Mouse (Mus musculus): ENCODE data around the gene Mettl7b. TPM values are rescaled to one million over a fixed set of nuclear protein-coding genes. Genes with fewer than 3 reads are reported as not detected.
A peak's percentile ranks its signal among the peaks of the same experiment; 100 is the strongest.
"Not testable (repeated sequence)": the region's sequence is repeated elsewhere in the genome, so short reads cannot be mapped to it uniquely, and the experiment has no call there.

Mettl7b gene
- polyA plus RNA-seq, 1 experiment from 2014 or later = not detected

DNA sequence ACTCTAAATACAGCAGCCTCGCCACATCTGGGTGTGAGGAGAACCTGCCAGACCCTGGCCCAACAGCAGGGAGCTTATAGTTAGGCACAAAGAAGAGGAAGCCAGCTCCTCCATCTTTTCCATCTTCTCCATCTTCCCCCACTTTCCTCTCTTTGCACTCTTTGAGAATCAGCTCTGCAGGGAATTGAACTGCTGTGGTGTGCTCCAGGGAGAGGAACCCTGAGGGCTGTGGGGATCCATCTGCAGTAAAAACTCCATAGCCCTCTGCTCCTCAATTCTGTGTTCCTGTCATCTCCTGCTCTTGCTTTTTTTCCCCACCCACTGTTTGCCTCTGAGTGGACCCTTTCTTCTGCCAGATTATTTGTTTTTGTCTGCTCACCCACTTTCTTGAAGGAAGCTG is 28.3 kb upstream of the Mettl7b start, which contains the start of gene Olfr9:
Gene Olfr9, plus strand, starts transcription at position 301 of the 400 bp plus-strand sequence.
- not testable (repeated sequence) for ATAC-seq (replicated peaks; ENCODE audit: low FRiP score); H3K27me3 ChIP-seq (ENCODE audit: control insufficient read depth, insufficient read depth, low read length); H3K4me1 ChIP-seq (replicated peaks; ENCODE audit: control insufficient read depth, insufficient read depth, low read length); DNase-seq (ENCODE audit: low spot score); H3K27ac ChIP-seq (ENCODE audit: low read depth, low read length); H3K9me3 ChIP-seq (ENCODE audit: control insufficient read depth, low read length); H3K4me3 ChIP-seq (ENCODE audit: low read depth, low read length); H3K9ac ChIP-seq (ENCODE audit: low read length); H3K36me3 ChIP-seq (ENCODE audit: control insufficient read depth, insufficient read depth, low read length); H3K4me2 ChIP-seq (ENCODE audit: low read depth, low read length, severe bottlenecking)
- 63% methylated on average over 1 of the region's 1 CpGs for WGBS

- Histone ChIP-seq H3K9me3 (ENCODE audit: control insufficient read depth, low read length) (no peaks in the 10 kb centered on the region), H3K4me3 (ENCODE audit: low read depth, low read length) (no peak overlapping the region), H3K4me2 (ENCODE audit: low read depth, low read length, severe bottlenecking) (no peak overlapping the region), H3K4me1 (replicated peaks; ENCODE audit: control insufficient read depth, insufficient read depth, low read length) (no peaks in the 10 kb centered on the region), H3K9ac (ENCODE audit: low read length) (no peak overlapping the region), H3K27me3 (ENCODE audit: control insufficient read depth, insufficient read depth, low read length) (no peaks in the 10 kb centered on the region), H3K27ac (ENCODE audit: low read depth, low read length) (no peak overlapping the region), H3K36me3 (ENCODE audit: control insufficient read depth, insufficient read depth, low read length) (no peaks in the 10 kb centered on the region)
- WGBS = 71% methylated on average over 3 of the region's 3 CpGs
- no peak for DNase-seq (ENCODE audit: low spot score)
- ATAC-seq (replicated peaks; ENCODE audit: low FRiP score) = no peak
Observed at GRCm38 (mm10) chr10:128980644-128981365, 20.0 kb upstream of the Mettl7b start.

DNA sequence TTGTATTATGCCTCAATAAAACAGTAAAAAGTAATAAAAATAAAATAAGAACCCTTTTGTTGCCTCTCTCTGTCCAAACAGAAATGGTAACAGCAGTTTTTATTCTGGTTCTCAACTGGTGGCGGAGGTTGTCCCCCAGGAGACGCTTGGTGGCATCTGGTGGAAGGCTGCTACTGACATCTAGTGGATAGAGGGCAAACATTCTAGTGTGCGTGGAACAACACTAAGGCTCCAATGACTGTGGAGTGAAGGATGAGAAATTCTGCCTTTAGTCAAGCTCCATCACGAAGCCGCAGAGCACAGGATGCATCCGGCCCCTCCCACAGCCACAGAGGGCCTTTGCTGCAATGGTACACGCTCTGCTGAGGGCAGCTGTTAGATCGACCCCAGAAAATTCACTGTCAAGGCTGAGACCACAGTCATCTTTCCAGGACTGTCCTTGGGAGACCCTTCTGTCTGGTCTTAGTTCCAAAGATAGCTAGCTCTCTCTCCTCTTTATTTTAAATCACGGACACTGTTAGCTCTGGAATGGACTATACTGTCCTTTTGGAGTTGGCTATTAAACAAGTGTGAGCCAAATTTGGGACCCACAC is 16.8 kb upstream of the Mettl7b start:
- Histone ChIP-seq H3K4me3 (ENCODE audit: low read depth, low read length) (no peak overlapping the region), H3K9me3 (ENCODE audit: control insufficient read depth, low read length) (no peaks in the 10 kb centered on the region), H3K9ac (ENCODE audit: low read length) (no peak overlapping the region), H3K36me3 (ENCODE audit: control insufficient read depth, insufficient read depth, low read length) (no peaks in the 10 kb centered on the region), H3K4me2 (ENCODE audit: low read depth, low read length, severe bottlenecking) (no peak overlapping the region), H3K27me3 (ENCODE audit: control insufficient read depth, insufficient read depth, low read length) (no peaks in the 10 kb centered on the region; the same call in 1 of the 2 replicates), H3K4me1 (replicated peaks; ENCODE audit: control insufficient read depth, insufficient read depth, low read length) (no peaks in the 10 kb centered on the region), H3K27ac (ENCODE audit: low read depth, low read length) (no peak overlapping the region)
- 31% methylated on average over 9 of the region's 9 CpGs for WGBS
- DNase-seq (ENCODE audit: low spot score) (peak; percentile 59), ATAC-seq (replicated peaks; ENCODE audit: low FRiP score) (peak; percentile 72)

GRCm38 (mm10) chr10:128976395-128976794 is 15.6 kb upstream of the Mettl7b start:
- H3K27me3 ChIP-seq (ENCODE audit: control insufficient read depth, insufficient read depth, low read length) = no peaks in the 10 kb centered on the region; the same call in 1 of the 2 replicates
- H3K4me2 ChIP-seq (ENCODE audit: low read depth, low read length, severe bottlenecking) = no peak overlapping the region
- H3K4me3 ChIP-seq (ENCODE audit: low read depth, low read length) = no peak overlapping the region
- no peak overlapping the region for H3K27ac ChIP-seq (ENCODE audit: low read depth, low read length)
- H3K9ac ChIP-seq (ENCODE audit: low read length) = no peak overlapping the region
- H3K4me1 ChIP-seq (replicated peaks; ENCODE audit: control insufficient read depth, insufficient read depth, low read length) = no peaks in the 10 kb centered on the region
- DNase-seq (ENCODE audit: low spot score) (no peak), ATAC-seq (replicated peaks; ENCODE audit: low FRiP score) (no peak)
- no peaks in the 10 kb centered on the region for H3K36me3 ChIP-seq (ENCODE audit: control insufficient read depth, insufficient read depth, low read length)
- H3K9me3 ChIP-seq (ENCODE audit: control insufficient read depth, low read length) = no peaks in the 10 kb centered on the region
- 60% methylated on average over 3 of the region's 3 CpGs for WGBS

DNA sequence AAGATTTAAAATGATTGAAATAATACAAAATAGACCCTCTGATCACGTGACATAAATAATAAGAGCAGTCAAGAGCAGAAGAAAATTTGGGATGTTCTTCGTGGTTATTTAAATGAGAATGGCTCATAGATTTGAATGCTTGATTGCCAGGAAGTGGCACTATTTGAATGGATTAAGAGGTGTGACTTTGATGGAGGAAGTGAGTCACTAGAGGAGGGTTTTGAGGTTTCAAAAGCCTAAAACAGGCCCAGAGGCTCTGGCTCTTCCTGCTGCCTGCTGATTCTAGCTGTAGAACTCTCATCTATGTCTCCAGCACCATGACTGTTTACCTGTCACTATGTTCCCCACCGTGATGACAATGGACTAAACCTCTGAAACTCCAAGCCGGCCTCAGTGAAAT is 12.1 kb upstream of the Mettl7b start:
- WGBS = 77% methylated on average over 4 of the region's 4 CpGs
- H3K9me3 ChIP-seq (ENCODE audit: control insufficient read depth, low read length) = no peaks in the 10 kb centered on the region
- no peaks in the 10 kb centered on the region for H3K36me3 ChIP-seq (ENCODE audit: control insufficient read depth, insufficient read depth, low read length)
- H3K4me1 ChIP-seq (replicated peaks; ENCODE audit: control insufficient read depth, insufficient read depth, low read length) = no peaks in the 10 kb centered on the region
- no peak for DNase-seq (ENCODE audit: low spot score)
- H3K4me3 ChIP-seq (ENCODE audit: low read depth, low read length) = no peak overlapping the region
- ATAC-seq (replicated peaks; ENCODE audit: low FRiP score) = no peak
- no peak overlapping the region for H3K27ac ChIP-seq (ENCODE audit: low read depth, low read length)
- H3K9ac ChIP-seq (ENCODE audit: low read length) = no peak overlapping the region
- H3K27me3 ChIP-seq (ENCODE audit: control insufficient read depth, insufficient read depth, low read length) = no peaks in the 10 kb centered on the region; the same call in 1 of the 2 replicates
- H3K4me2 ChIP-seq (ENCODE audit: low read depth, low read length, severe bottlenecking) = no peak overlapping the region

- Histone ChIP-seq H3K4me1 (replicated peaks; ENCODE audit: control insufficient read depth, insufficient read depth, low read length) (no peaks in the 10 kb centered on the region), H3K27me3 (ENCODE audit: control insufficient read depth, insufficient read depth, low read length) (no peaks in the 10 kb centered on the region; the same call in 1 of the 2 replicates), H3K36me3 (ENCODE audit: control insufficient read depth, insufficient read depth, low read length) (no peaks in the 10 kb centered on the region), H3K9ac (ENCODE audit: low read length) (no peak overlapping the region), H3K4me3 (ENCODE audit: low read depth, low read length) (no peak overlapping the region), H3K9me3 (ENCODE audit: control insufficient read depth, low read length) (no peaks in the 10 kb centered on the region), H3K27ac (ENCODE audit: low read depth, low read length) (no peak overlapping the region), H3K4me2 (ENCODE audit: low read depth, low read length, severe bottlenecking) (no peak overlapping the region)
- 43% methylated on average over 1 of the region's 1 CpGs for WGBS
- ATAC-seq (replicated peaks; ENCODE audit: low FRiP score) (no peak), DNase-seq (ENCODE audit: low spot score) (no peak)
Observed at GRCm38 (mm10) chr10:128970740-128971250, 10.0 kb upstream of the Mettl7b start.

DNA sequence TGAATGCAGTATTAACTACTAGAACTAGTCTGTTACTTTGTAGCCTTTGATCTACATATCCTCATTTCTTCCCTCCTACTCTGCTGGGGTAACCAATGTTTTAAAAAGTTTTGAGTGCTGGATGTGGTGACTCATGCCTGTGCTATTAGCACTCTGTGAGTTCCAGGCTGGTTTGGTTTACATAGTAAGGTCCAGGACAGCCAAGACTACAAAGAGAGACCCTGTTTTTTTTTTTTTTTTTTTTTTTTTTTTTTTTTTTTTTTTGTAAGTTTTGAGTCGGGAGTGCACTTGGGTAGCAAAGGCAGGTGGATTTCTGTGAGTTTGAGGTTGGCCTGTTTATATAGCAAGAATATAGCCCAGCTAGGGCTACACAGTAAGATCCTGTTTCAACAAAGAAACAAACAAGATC is 7.6 kb upstream of the Mettl7b start:
- WGBS = 72% methylated on average over 1 of the region's 1 CpGs
- no peaks in the 10 kb centered on the region for H3K9me3 ChIP-seq (ENCODE audit: control insufficient read depth, low read length)
- no peak for ATAC-seq (replicated peaks; ENCODE audit: low FRiP score)
- no peaks in the 10 kb centered on the region for H3K27me3 ChIP-seq (ENCODE audit: control insufficient read depth, insufficient read depth, low read length)
- H3K36me3 ChIP-seq (ENCODE audit: control insufficient read depth, insufficient read depth, low read length) = no peaks in the 10 kb centered on the region
- no peak for DNase-seq (ENCODE audit: low spot score)
- H3K4me2 ChIP-seq (ENCODE audit: low read depth, low read length, severe bottlenecking) = no peak overlapping the region
- no peak overlapping the region for H3K27ac ChIP-seq (ENCODE audit: low read depth, low read length)
- no peak overlapping the region for H3K4me3 ChIP-seq (ENCODE audit: low read depth, low read length)
- H3K4me1 ChIP-seq (replicated peaks; ENCODE audit: control insufficient read depth, insufficient read depth, low read length) = no peaks in the 10 kb centered on the region
- H3K9ac ChIP-seq (ENCODE audit: low read length) = no peak overlapping the region

- Histone ChIP-seq H3K27ac (ENCODE audit: low read depth, low read length) (no peak overlapping the region), H3K4me3 (ENCODE audit: low read depth, low read length) (no peak overlapping the region), H3K36me3 (ENCODE audit: control insufficient read depth, insufficient read depth, low read length) (no peaks in the 10 kb centered on the region), H3K9me3 (ENCODE audit: control insufficient read depth, low read length) (no peaks in the 10 kb centered on the region), H3K4me1 (replicated peaks; ENCODE audit: control insufficient read depth, insufficient read depth, low read length) (no peaks in the 10 kb centered on the region), H3K9ac (ENCODE audit: low read length) (no peak overlapping the region), H3K4me2 (ENCODE audit: low read depth, low read length, severe bottlenecking) (no peak overlapping the region), H3K27me3 (ENCODE audit: control insufficient read depth, insufficient read depth, low read length) (no peaks in the 10 kb centered on the region)
- DNase-seq (ENCODE audit: low spot score) (no peak), ATAC-seq (replicated peaks; ENCODE audit: low FRiP score) (no peak)
- 87% methylated on average over 6 of the region's 6 CpGs for WGBS
Observed at GRCm38 (mm10) chr10:128965871-128966270, 5.1 kb upstream of the Mettl7b start.

Data from forebrain, embryonic 11.5 days (tissue).